Mouse (Mus musculus) gastrocnemius, postnatal 25 days (tissue): Measurements from ENCODE around the gene Hint1. TPM values are rescaled to one million over a fixed set of nuclear protein-coding genes. Genes with fewer than 3 reads are reported as not detected.

Source experiments
- total RNA-seq, 2 experiments: library from RNA; stranded (reverse); gene quantifications; 1 replicate in 1 of 2; 2 replicates in 1 of 2; pipeline ENCODE4 v1.2.3; 2021

The Hint1 gene
- total RNA-seq, 2 experiments from 2014 or later: 181 to 192 TPM

Other genes starting within 250 kb of the Hint1 start
- gene Cdc42se2, start 78.7 kb upstream of the Hint1 start, total RNA-seq: 10 to 100 TPM; 13.8 to 14.3 TPM
- gene Lyrm7, start 5.5 kb upstream of the Hint1 start, total RNA-seq: 10 to 100 TPM; 14.4 to 15.3 TPM
- gene Gpx3, start 36.1 kb downstream of the Hint1 start, total RNA-seq: 10 to 100 TPM; 26.5 to 56.8 TPM
- gene Tnip1, start 96.5 kb downstream of the Hint1 start, total RNA-seq: 10 to 100 TPM; 27.6 to 31.9 TPM
- gene Anxa6, start 167.1 kb downstream of the Hint1 start, total RNA-seq: 100 to 1,000 TPM; 180 to 209 TPM
- gene Ccdc69, start 211.7 kb downstream of the Hint1 start, total RNA-seq: 1 to 10 TPM; 5.9 to 6.2 TPM
- gene Gm2a, start 231.7 kb downstream of the Hint1 start, total RNA-seq: 1 to 10 TPM; 5.4 to 8.7 TPM